Mouse (Mus musculus) liver, embryonic 14.5 days (tissue): ENCODE results near the gene Ublcp1.

Experiments used
- CTCF ChIP-seq: IDR thresholded peaks from 2 replicates; pipeline ENCODE4 v1.5.1; 2016; ENCODE audit warnings: antibody characterized with exemption, low read depth, control low read depth
- EP300 ChIP-seq: IDR thresholded peaks from 2 replicates; pipeline ENCODE4 v1.6.1; 2016; ENCODE audit warnings: antibody characterized with exemption, low read depth

DNA sequence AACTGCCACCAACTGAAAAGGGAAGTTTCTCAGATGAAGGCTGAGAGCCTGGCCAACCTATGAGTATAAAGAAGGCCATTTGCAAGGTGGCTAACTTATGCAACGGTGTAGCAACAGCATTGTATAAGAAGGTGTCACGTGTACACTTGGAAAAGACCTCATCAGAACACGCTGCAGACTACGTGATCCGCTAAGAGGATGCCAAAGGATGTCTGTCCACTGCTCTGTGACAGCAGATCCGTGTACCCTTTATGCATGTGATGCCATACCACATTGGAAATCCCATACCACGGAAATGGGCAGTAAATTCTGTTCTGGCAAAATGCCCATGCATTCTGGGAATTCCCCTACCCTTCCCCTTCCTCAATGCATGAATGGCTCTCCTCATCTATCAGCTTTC lies 33.8 kb upstream of the Ublcp1 start:
- TF ChIP-seq CTCF (no peak), EP300 (no peak)
